Mouse (Mus musculus) forebrain, embryonic 10.5 days (tissue): ENCODE results near the gene Spocd1. TPM values are rescaled to one million over a fixed set of nuclear protein-coding genes. Genes with fewer than 3 reads are reported as not detected.
"Not testable (repeated sequence)": the region's sequence is repeated elsewhere in the genome, so short reads cannot be mapped to it uniquely, and the experiment has no call there.

ENCODE experiments used
- DNase-seq: peaks from one replicate; pipeline ENCODE4 v3.0.0-alpha.2; 2017; ENCODE audit warnings: low spot score; ENCODE audit errors: extremely low spot score
- H3K27ac ChIP-seq: fragments of 300-500 bp; sonication (generic); 2 replicates; pipeline ENCODE4 v1.5.1; 2016; ENCODE audit warnings: mild to moderate bottlenecking
- H3K27me3 ChIP-seq: fragments of 300-500 bp; sonication (generic); 2 replicates; pipeline ENCODE4 v1.6.1; 2016; ENCODE audit warnings: mild to moderate bottlenecking; ENCODE audit not compliant: poor library complexity, severe bottlenecking
- H3K36me3 ChIP-seq: fragments of 300-500 bp; sonication (generic); replicated peaks from 2 replicates; pipeline ENCODE4 v1.6.1; 2016; ENCODE audit warnings: mild to moderate bottlenecking, moderate library complexity
- H3K4me1 ChIP-seq: fragments of 300-500 bp; sonication (generic); 2 replicates; pipeline ENCODE4 v1.6.1; 2016
- H3K4me3 ChIP-seq: fragments of 300-500 bp; sonication (generic); 2 replicates; pipeline ENCODE4 v1.5.1; 2016; ENCODE audit warnings: mild to moderate bottlenecking, moderate library complexity
- H3K9me3 ChIP-seq: fragments of 300-500 bp; sonication (generic); 2 replicates; pipeline ENCODE4 v1.6.1; 2016; ENCODE audit warnings: mild to moderate bottlenecking, moderate library complexity
- WGBS: fragments of 180-500 bp; shearing (Covaris S2); methylation state at CpG from one replicate; pipeline ENCODE4 v1.1.7; 2016; 5-methylcytosine and 5-hydroxymethylcytosine counted together
- polyA plus RNA-seq: library from polyadenylated mRNA; unstranded; fragments of >200 nt; fragmentation: Nextera tagmentation; extraction: Ambion mirVana; gene quantifications from 2 replicates; pipeline ENCODE4 v1.2.1, GENCODE M21; 2016

Gene Spocd1
- polyA plus RNA-seq = not detected in 2 replicates

- H3K4me3 ChIP-seq = peak within 1 kb of the TSS; percentile 41
- no peaks in the 10 kb centered on the region for H3K36me3 ChIP-seq
- no peak for DNase-seq
- H3K9me3 ChIP-seq = 0 out of 2 replicates have a peak, but pooled peaks cover 5% of the 10 kb centered on the region
- H3K4me1 ChIP-seq = peaks cover 12% of the 10 kb centered on the region
- H3K27me3 ChIP-seq = peaks cover 6% of the 10 kb centered on the region
- WGBS = 44% methylated on average over 4 of the region's 4 CpGs
- peak within 1 kb of the TSS; percentile 41; the same call in 1 of the 2 replicates for H3K27ac ChIP-seq
Observed at GRCm38 (mm10) chr4:129928949-129929348, at the start of gene Spocd1. Spocd1 (plus strand) TSS chr4:129929249.

GRCm38 (mm10) chr4:129880615-129881014, 48.4 kb upstream of the Spocd1 start:
- no peaks in the 10 kb centered on the region for H3K9me3 ChIP-seq
- peaks cover 66% of the 10 kb centered on the region for H3K4me1 ChIP-seq
- DNase-seq = no peak
- no peaks in the 10 kb centered on the region for H3K27me3 ChIP-seq
- no peak overlapping the region for H3K27ac ChIP-seq
- no peak overlapping the region for H3K4me3 ChIP-seq
- 89% methylated on average over 7 of the region's 7 CpGs for WGBS
- no peaks in the 10 kb centered on the region for H3K36me3 ChIP-seq

GRCm38 (mm10) chr4:129881661-129882060, 47.4 kb upstream of the Spocd1 start:
- no peaks in the 10 kb centered on the region for H3K36me3 ChIP-seq
- 39% methylated on average over 3 of the region's 3 CpGs for WGBS
- peaks cover 61% of the 10 kb centered on the region for H3K4me1 ChIP-seq
- H3K27ac ChIP-seq = peak overlapping the region; percentile 30; the same call in 1 of the 2 replicates
- DNase-seq = no peak
- no peak overlapping the region for H3K4me3 ChIP-seq
- H3K27me3 ChIP-seq = no peaks in the 10 kb centered on the region
- H3K9me3 ChIP-seq = no peaks in the 10 kb centered on the region

GRCm38 (mm10) chr4:129882555-129883293, 46.3 kb upstream of the Spocd1 start:
- peak overlapping the region; percentile 37 for H3K27ac ChIP-seq
- no peak for DNase-seq
- 41% methylated on average over 11 of the region's 11 CpGs for WGBS

GRCm38 (mm10) chr4:129884041-129884930, 44.8 kb upstream of the Spocd1 start:
- WGBS = 58% methylated on average over 12 of the region's 12 CpGs
- peak; percentile 24 for DNase-seq
- H3K27ac ChIP-seq = peak overlapping the region; percentile 79
- no peak overlapping the region for H3K4me3 ChIP-seq
- no peaks in the 10 kb centered on the region for H3K9me3 ChIP-seq
- H3K36me3 ChIP-seq = no peaks in the 10 kb centered on the region
- H3K27me3 ChIP-seq = no peaks in the 10 kb centered on the region
- H3K4me1 ChIP-seq = peaks cover 37% of the 10 kb centered on the region

More at GRCm38 (mm10) chr4:129882555-129883293, 46.3 kb upstream of the Spocd1 start:
- H3K36me3 ChIP-seq = no peaks in the 10 kb centered on the region
- H3K27me3 ChIP-seq = no peaks in the 10 kb centered on the region
- H3K4me1 ChIP-seq = peaks cover 51% of the 10 kb centered on the region
- H3K9me3 ChIP-seq = no peaks in the 10 kb centered on the region
- no peak overlapping the region for H3K4me3 ChIP-seq

GRCm38 (mm10) chr4:129889661-129890060, 39.4 kb upstream of the Spocd1 start:
- no peak for DNase-seq
- Histone ChIP-seq H3K9me3 (no peaks in the 10 kb centered on the region), H3K4me1 (no peaks in the 10 kb centered on the region), H3K4me3 (no peak overlapping the region), H3K27me3 (no peaks in the 10 kb centered on the region), H3K36me3 (no peaks in the 10 kb centered on the region), H3K27ac (no peak overlapping the region)
- WGBS = 89% methylated on average over 10 of the region's 10 CpGs

- no peak for DNase-seq
- no peaks in the 10 kb centered on the region for H3K36me3 ChIP-seq
- no peak overlapping the region for H3K27ac ChIP-seq
- WGBS = 92% methylated on average over 7 of the region's 7 CpGs
- no peaks in the 10 kb centered on the region for H3K9me3 ChIP-seq
- H3K4me1 ChIP-seq = no peaks in the 10 kb centered on the region
- no peak overlapping the region for H3K4me3 ChIP-seq
- H3K27me3 ChIP-seq = no peaks in the 10 kb centered on the region
Observed at GRCm38 (mm10) chr4:129890094-129890493, 39.0 kb upstream of the Spocd1 start.

- Histone ChIP-seq H3K36me3 (no peaks in the 10 kb centered on the region), H3K4me1 (no peaks in the 10 kb centered on the region), H3K9me3 (no peaks in the 10 kb centered on the region), H3K4me3 (no peak overlapping the region), H3K27ac (no peak overlapping the region), H3K27me3 (no peaks in the 10 kb centered on the region)
- 91% methylated on average over 3 of the region's 3 CpGs for WGBS
- DNase-seq = no peak
Observed at GRCm38 (mm10) chr4:129894861-129895260, 34.2 kb upstream of the Spocd1 start.

GRCm38 (mm10) chr4:129898815-129899214, 30.2 kb upstream of the Spocd1 start:
- not testable (repeated sequence) for DNase-seq, H3K27me3 ChIP-seq, H3K27ac ChIP-seq, H3K36me3 ChIP-seq, H3K4me1 ChIP-seq, H3K9me3 ChIP-seq, H3K4me3 ChIP-seq
- 97% methylated on average over 18 of the region's 18 CpGs for WGBS

GRCm38 (mm10) chr4:129902394-129902793, 26.7 kb upstream of the Spocd1 start:
- H3K9me3 ChIP-seq = no peaks in the 10 kb centered on the region
- DNase-seq = no peak
- no peak overlapping the region for H3K4me3 ChIP-seq
- H3K27me3 ChIP-seq = no peaks in the 10 kb centered on the region
- WGBS = 91% methylated on average over 4 of the region's 4 CpGs
- no peaks in the 10 kb centered on the region for H3K36me3 ChIP-seq
- no peak overlapping the region for H3K27ac ChIP-seq
- peaks cover 8% of the 10 kb centered on the region for H3K4me1 ChIP-seq

- Histone ChIP-seq H3K9me3 (no peaks in the 10 kb centered on the region), H3K27ac (no peak overlapping the region), H3K27me3 (no peaks in the 10 kb centered on the region), H3K4me3 (no peak overlapping the region), H3K4me1 (peaks cover 8% of the 10 kb centered on the region), H3K36me3 (no peaks in the 10 kb centered on the region)
- 74% methylated on average over 3 of the region's 3 CpGs for WGBS
- no peak for DNase-seq
Observed at GRCm38 (mm10) chr4:129903577-129903976, 25.5 kb upstream of the Spocd1 start.

GRCm38 (mm10) chr4:129905032-129905431, 24.0 kb upstream of the Spocd1 start:
- WGBS = 84% methylated on average over 3 of the region's 3 CpGs
- Histone ChIP-seq H3K9me3 (no peaks in the 10 kb centered on the region), H3K4me1 (peaks cover 8% of the 10 kb centered on the region), H3K36me3 (no peaks in the 10 kb centered on the region), H3K27ac (no peak overlapping the region), H3K4me3 (no peak overlapping the region), H3K27me3 (no peaks in the 10 kb centered on the region)
- DNase-seq = no peak

GRCm38 (mm10) chr4:129906016-129906415, 23.0 kb upstream of the Spocd1 start:
- Histone ChIP-seq H3K9me3 (no peaks in the 10 kb centered on the region), H3K4me3 (no peak overlapping the region), H3K36me3 (no peaks in the 10 kb centered on the region), H3K4me1 (peaks cover 8% of the 10 kb centered on the region), H3K27ac (no peak overlapping the region), H3K27me3 (no peaks in the 10 kb centered on the region)
- DNase-seq = no peak
- 75% methylated on average over 13 of the region's 13 CpGs for WGBS
